Mouse (Mus musculus): ENCODE measurements around the gene Anks6.
"Not testable (repeated sequence)": the region's sequence is repeated elsewhere in the genome, so short reads cannot be mapped to it uniquely, and the experiment has no call there.

Anks6 gene

GRCm38 (mm10) chr4:47056791-47057509 is at the start of gene Anks6:
Gene Anks6, minus strand, starts transcription at chr4:47057427.
- DNase-seq: peak; percentile 62 to 65

GRCm38 (mm10) chr4:47103561-47103960 is 46.3 kb upstream of the Anks6 start:
- no peak for DNase-seq

- no peak for DNase-seq
These were observed 36.4 kb upstream of the Anks6 start for GRCm38 (mm10) chr4:47093647-47094046.

- no peak for DNase-seq
These were observed 35.9 kb upstream of the Anks6 start for GRCm38 (mm10) chr4:47093161-47093560.

GRCm38 (mm10) chr4:47092387-47093021 is 35.3 kb upstream of the Anks6 start:
- peak in 1 of 2 experiments; percentile 13 for DNase-seq

GRCm38 (mm10) chr4:47091493-47092386 is 34.5 kb upstream of the Anks6 start, which contains the start of gene Galnt12:
Gene Galnt12, plus strand, starts transcription at chr4:47091909.
- peak in 1 of 2 experiments; percentile 14 for DNase-seq

- no peak for DNase-seq
These were observed 31.4 kb upstream of the Anks6 start for GRCm38 (mm10) chr4:47088671-47089070.

- DNase-seq: no peak
These were observed 26.6 kb upstream of the Anks6 start for GRCm38 (mm10) chr4:47083824-47084223.

- no peak for DNase-seq
These were observed 23.4 kb upstream of the Anks6 start for GRCm38 (mm10) chr4:47080647-47081010.

GRCm38 (mm10) chr4:47079997-47080646 is 22.9 kb upstream of the Anks6 start:
- no peak for DNase-seq

- peak; percentile 14 to 57 for DNase-seq
These were observed 17.8 kb upstream of the Anks6 start for GRCm38 (mm10) chr4:47075054-47075453.

GRCm38 (mm10) chr4:47060900-47061299 is 3.7 kb upstream of the Anks6 start:
- no peak for DNase-seq

- DNase-seq: peak in 1 of 2 experiments; percentile 35
These were observed 491 bp upstream of the Anks6 start for GRCm38 (mm10) chr4:47057510-47058325.

- no peak for DNase-seq
These were observed 1.6 kb downstream of the Anks6 start for GRCm38 (mm10) chr4:47055570-47056080.

GRCm38 (mm10) chr4:47055170-47055569 is 2.1 kb downstream of the Anks6 start:
- not testable (repeated sequence) for DNase-seq

GRCm38 (mm10) chr4:47051905-47052304 is 5.3 kb downstream of the Anks6 start:
- DNase-seq: peak in 1 of 2 experiments; percentile 26

- DNase-seq: no peak
These were observed 6.4 kb downstream of the Anks6 start for GRCm38 (mm10) chr4:47050642-47051381.

- peak; percentile 81 to 84 for DNase-seq
These were observed 7.1 kb downstream of the Anks6 start for GRCm38 (mm10) chr4:47050167-47050566.

GRCm38 (mm10) chr4:47049216-47049615 is 8.0 kb downstream of the Anks6 start:
- DNase-seq: no peak

GRCm38 (mm10) chr4:47047765-47048164 is 9.5 kb downstream of the Anks6 start:
- DNase-seq: no peak

GRCm38 (mm10) chr4:47046974-47047373 is 10.3 kb downstream of the Anks6 start:
- no peak for DNase-seq
